Mouse (Mus musculus) frontal cortex, postnatal 14 days (tissue): ENCODE data around the gene Rnf185.
A peak's percentile ranks its signal among the peaks of the same experiment; 100 is the strongest.

Experiments
- DNase-seq, 2 experiments: peaks; one replicate each; pipeline ENCODE4 v3.0.0; 2022; ENCODE audit warnings: low spot score in 2 of 2

The Rnf185 gene

GRCm38 (mm10) chr11:3396091-3396490 lies 56.1 kb downstream of the Rnf185 start:
- no peak for DNase-seq

- DNase-seq = no peak
These were observed 57.6 kb downstream of the Rnf185 start for GRCm38 (mm10) chr11:3394520-3394919.

GRCm38 (mm10) chr11:3392526-3392925 lies 59.6 kb downstream of the Rnf185 start:
- no peak for DNase-seq

DNA sequence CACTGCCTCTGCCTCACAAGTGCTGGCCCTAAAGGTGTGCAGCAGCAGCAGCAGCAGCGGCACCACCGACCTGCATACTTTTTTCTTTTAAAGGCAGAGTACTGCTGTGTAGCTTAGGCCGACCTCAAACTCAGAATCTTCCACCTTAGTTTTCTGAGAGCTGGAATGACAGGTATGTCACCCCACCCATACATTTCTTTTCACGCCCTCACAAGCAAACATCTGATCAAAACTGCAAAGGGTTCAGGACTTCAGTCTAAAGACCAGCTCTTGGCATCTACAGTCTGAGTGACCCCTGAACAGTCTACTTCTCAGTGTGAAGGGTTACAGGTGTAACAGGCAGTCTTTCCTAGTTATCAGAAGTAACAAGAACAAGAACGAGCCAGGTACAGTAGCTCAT lies 61.4 kb downstream of the Rnf185 start:
- no peak for DNase-seq

- DNase-seq = no peak
These were observed 62.2 kb downstream of the Rnf185 start for GRCm38 (mm10) chr11:3389996-3390395.

GRCm38 (mm10) chr11:3387482-3388196 lies 64.5 kb downstream of the Rnf185 start:
- no peak for DNase-seq

- peak; percentile 63 to 87 for DNase-seq
These were observed 65.2 kb downstream of the Rnf185 start for GRCm38 (mm10) chr11:3386941-3387368.

DNA sequence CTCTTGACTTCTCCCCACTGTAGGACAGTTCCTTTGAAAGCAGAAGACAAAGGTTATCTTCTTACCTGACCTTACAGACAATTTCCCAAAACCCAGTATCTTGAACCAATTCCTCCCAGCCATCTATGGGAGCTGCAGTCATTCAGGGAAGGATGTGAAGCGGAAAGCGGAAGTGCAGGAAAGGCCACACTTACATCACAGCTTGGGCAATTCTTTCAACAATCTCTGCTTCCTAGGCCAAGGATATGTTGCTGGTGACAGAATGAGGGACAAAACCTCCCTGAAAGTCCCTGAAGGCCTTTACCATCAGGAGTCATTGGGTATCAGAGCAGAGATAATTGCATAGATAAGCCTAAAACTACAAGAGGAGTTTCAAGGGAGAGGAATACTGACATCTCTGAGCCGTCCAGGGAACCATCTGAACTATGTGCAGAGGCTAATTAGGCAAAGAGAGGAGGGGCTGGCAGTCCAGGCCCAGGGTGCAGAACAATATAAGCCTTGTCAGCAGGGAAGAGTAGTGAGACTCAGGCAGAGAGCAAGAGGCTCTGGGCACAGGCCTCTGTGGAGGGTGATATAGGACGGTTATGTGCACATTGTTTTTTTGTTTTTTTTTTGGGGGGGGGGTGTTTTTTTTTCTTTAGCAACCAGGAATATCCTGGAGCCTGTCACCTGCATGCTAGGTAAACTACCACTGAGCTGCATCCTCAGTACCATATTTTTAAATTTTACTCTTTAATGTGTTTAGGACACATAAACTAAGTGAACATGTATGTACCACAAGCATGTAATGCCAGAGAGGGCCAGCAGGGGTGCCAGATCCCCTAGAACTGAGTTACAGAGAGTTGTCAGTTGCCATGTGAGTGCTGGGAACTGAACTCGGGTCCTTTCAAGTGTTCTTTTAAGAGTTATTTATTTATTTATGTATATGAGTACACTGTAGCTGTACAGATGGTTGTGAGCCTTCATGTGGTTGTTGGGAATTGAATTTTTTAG lies 69.3 kb downstream of the Rnf185 start:
- no peak for DNase-seq

- DNase-seq = no peak
These were observed 70.9 kb downstream of the Rnf185 start for GRCm38 (mm10) chr11:3381148-3381814.

DNA sequence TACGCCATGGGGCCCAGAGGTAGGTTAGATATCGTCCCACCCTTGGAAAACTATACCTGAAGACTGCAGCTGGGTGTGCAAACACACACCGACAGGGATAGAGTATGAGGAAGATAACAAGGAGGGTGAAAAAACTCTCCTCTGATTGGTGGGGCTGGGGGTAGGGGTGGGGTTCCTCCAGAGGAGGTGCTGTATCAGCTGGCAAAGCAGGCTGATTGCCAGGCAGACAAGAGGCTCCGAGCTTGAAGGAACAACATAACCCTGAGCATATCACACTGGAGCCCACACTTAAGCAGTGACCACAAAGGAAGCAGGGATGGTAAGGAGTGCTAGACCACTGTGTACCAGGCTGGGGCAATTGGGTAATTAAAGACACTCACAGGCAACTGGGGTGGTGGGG lies 72.7 kb downstream of the Rnf185 start:
- no peak for DNase-seq

DNA sequence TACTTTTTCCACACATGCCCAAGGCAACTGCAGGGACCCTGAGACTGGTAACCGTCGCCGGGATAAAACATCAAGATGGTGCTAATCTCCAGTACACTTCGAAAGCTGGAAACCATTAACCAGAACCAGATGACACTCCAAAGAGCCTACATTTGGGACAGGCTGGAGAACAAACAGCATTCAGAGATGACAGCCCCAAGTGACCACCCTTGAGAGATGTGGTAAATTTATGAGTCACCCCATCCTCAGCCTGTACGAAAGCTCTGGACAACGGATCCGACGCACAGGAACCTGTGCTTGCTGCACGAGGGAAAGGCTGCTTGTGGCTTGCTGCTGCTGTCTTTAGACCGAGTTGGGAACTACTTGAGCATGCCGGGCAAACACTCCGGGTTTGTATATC lies 77.4 kb downstream of the Rnf185 start:
- no peak for DNase-seq

GRCm38 (mm10) chr11:3374293-3374645 lies 77.9 kb downstream of the Rnf185 start:
- DNase-seq = no peak

GRCm38 (mm10) chr11:3373591-3374292 lies 78.4 kb downstream of the Rnf185 start:
- DNase-seq = no peak

- DNase-seq = no peak
These were observed 80.4 kb downstream of the Rnf185 start for GRCm38 (mm10) chr11:3371599-3372295.

DNA sequence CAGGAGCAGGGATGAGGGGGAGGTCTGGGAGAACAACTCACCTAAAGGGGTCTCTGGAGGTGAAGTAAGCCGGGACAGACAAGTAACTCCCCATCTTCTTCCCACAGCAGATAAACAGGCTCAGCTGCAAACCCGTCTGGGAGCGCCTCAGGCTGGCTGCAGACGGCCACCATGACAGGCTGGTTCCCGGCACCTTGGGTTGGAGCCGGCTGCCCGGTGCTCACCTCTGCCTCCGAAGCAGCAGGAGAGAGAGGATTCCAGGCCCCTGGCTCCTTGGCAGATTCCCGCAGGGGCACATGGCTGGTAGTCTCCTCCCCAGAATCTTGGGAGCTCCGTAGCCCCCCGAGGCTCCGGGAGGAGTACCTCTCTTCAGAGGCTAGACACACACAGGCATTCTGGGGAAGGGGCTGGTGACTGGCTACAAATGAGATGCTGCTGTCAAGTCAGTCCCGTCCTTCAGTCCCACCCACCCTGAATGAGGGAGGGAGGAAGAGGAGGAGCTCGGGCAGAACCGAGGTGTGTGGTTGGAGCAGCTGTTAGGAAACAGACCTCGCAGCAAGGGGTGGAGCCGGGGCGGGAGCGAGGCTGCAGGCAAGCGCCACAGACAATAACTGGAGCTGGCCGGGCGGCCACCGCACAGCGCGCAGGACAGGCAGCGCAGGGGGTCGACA lies 81.1 kb downstream of the Rnf185 start:
- peak; percentile 73 to 78 for DNase-seq

GRCm38 (mm10) chr11:3370162-3370561 lies 82.0 kb downstream of the Rnf185 start:
- no peak for DNase-seq

GRCm38 (mm10) chr11:3369449-3369848 lies 82.7 kb downstream of the Rnf185 start:
- DNase-seq = no peak

- DNase-seq = no peak
These were observed 83.2 kb downstream of the Rnf185 start for GRCm38 (mm10) chr11:3368983-3369382.

DNA sequence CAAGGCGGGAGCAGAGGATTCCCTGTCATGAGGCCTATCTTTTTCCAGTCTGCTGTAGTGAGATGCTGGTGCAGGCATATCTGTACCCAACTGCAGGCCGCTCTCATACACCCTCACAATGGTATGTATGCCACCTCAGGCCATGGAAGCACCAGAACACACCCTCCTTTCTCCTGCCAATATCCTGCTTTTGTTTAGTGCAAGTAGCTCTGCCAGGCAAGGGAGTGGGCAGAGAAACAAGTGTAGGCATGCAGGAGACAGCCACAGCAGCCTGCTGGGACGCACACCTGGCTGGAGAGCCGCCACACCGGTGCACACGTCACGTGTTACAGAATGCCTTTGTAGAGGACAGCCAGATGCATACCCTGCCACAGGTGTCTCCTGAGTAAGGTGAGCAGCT lies 85.8 kb downstream of the Rnf185 start:
- DNase-seq = no peak
